Mouse (Mus musculus) megakaryocyte, embryonic 14.5 days (primary cell): ENCODE measurements around the gene Bcl2.

ENCODE experiments used
- FLI1 ChIP-seq: IDR thresholded peaks from 2 replicates; pipeline ENCODE4 v1.6.1; 2012; ENCODE audit warnings: low read length, inconsistent platforms, mixed read lengths
- GATA1 ChIP-seq: IDR thresholded peaks from 3 replicates; pipeline ENCODE4 v1.6.1; 2012; ENCODE audit warnings: mixed read lengths, low read length, inconsistent platforms, borderline replicate concordance

DNA sequence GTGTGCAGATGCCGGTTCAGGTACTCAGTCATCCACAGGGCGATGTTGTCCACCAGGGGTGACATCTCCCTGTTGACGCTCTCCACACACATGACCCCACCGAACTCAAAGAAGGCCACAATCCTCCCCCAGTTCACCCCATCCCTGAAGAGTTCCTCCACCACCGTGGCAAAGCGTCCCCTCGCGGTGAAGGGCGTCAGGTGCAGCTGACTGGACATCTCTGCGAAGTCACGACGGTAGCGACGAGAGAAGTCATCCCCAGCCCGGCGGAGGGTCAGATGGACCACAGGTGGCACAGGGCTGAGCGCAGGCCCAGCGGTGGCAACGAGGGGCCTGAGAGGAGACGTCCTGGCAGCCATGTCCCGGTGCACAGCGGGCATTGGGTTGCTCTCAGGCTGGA is 1.7 kb downstream of the Bcl2 start:
- TF ChIP-seq GATA1 = no peak
- TF ChIP-seq FLI1 = no peak
